8 mouse cellular contexts compared by ENCODE assay signal in the genomic region with DNA sequence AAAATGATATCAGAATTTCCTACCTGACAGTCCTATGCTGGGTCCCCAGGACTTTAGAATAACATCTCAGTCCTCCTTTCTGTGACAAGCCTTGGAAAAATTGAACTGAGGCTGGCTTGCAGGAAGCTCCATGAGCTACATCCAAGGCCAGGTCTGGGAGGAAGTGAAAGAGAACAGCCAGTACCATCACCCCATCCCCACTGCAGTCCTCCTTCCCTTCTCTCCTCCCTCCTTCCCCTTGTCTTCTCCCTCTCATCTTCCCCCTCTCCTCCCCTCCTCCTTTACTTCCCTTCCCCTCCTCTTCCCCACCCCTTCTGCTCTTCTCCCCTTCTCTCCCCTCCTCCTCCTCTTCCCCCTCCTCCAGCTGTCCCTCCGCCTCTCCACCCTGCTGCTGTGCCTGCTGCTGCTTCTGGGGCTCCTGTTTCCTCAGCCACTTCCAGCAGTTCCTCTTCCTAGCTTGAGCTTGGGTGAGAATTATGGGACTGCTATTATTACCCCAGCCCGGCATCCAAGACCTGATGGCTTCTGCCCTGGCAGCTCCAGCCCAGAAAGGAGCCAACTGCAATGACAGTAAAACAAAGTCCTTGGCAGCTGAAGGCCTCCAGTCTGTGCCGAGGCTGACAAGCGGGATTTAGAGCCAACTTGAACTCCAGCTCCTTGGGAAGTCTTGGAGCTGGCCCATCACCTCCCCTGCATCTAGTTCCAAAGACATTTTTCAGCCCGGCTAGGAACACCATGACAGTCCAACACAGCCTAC.
DNase-seq lines count a peak whose midpoint lies in the region; ATAC-seq lines count a peak whose summit lies in the region.

No protein-coding gene starts in this region.

- H3K9ac ChIP-seq in kidney, embryonic 14.5 days (ENCODE audit: low read depth, low read length), result no peak overlapping the region

- peak; percentile 88 for DNase-seq in adipocyte (ENCODE audit: low spot score)
- DNase-seq in adrenal gland, postnatal 10 days, result peak; percentile 75
- peak; percentile 29 to 47 for DNase-seq in frontal cortex, postnatal 10 days (ENCODE audit: low spot score in 2 of 2)
- no peak for DNase-seq in limb, embryonic 10.5 days (ENCODE audit: low spot score)
- DNase-seq in right cerebral cortex, postnatal 25 days, result peak; percentile 17
- DNase-seq in embryo, embryonic 9.5 days (ENCODE audit: extremely low spot score), result no peak
- no peak for DNase-seq in thymus, adult 18-20 months

- WGBS in kidney, embryonic 14.5 days, result 30% methylated on average over 5 of the region's 5 CpGs
- WGBS in limb, embryonic 10.5 days, result 58% methylated on average over 5 of the region's 5 CpGs

- H3K27me3 ChIP-seq in kidney, embryonic 14.5 days (ENCODE audit: control insufficient read depth, insufficient read depth, low read length), result no peaks in the 10 kb centered on the region
- 0 out of 2 replicates have a peak, but pooled peaks cover 10% of the 10 kb centered on the region for H3K27me3 ChIP-seq in limb, embryonic 10.5 days (ENCODE audit: low read depth, poor library complexity, severe bottlenecking)

- peaks cover 3% of the 10 kb centered on the region; the same call in 1 of the 2 replicates for H3K4me1 ChIP-seq in kidney, embryonic 14.5 days (ENCODE audit: control insufficient read depth, insufficient read depth, low read length)
- H3K4me1 ChIP-seq in limb, embryonic 10.5 days, result peaks cover 26% of the 10 kb centered on the region

- no peaks in the 10 kb centered on the region for H3K36me3 ChIP-seq in kidney, embryonic 14.5 days (ENCODE audit: control insufficient read depth, insufficient read depth, low read length)
- no peaks in the 10 kb centered on the region for H3K36me3 ChIP-seq in limb, embryonic 10.5 days

- no peak overlapping the region for H3K27ac ChIP-seq in kidney, embryonic 14.5 days (ENCODE audit: low read depth, low read length)
- H3K27ac ChIP-seq in limb, embryonic 10.5 days, result 0 out of 2 replicates have a peak overlapping the region, but pooled peaks have one; percentile 1

- H3K4me2 ChIP-seq in kidney, embryonic 14.5 days (replicated peaks; ENCODE audit: low read depth, low read length), result no peak overlapping the region

- H3K9me3 ChIP-seq in kidney, embryonic 14.5 days (ENCODE audit: control insufficient read depth, low read length), result peaks cover 8% of the 10 kb centered on the region
- H3K9me3 ChIP-seq in limb, embryonic 10.5 days (replicated peaks), result no peaks in the 10 kb centered on the region

- no peak overlapping the region for H3K4me3 ChIP-seq in kidney, embryonic 14.5 days (ENCODE audit: low read length)
- H3K4me3 ChIP-seq in limb, embryonic 10.5 days, result no peak overlapping the region

- ATAC-seq in kidney, embryonic 14.5 days (ENCODE audit: low FRiP score, low TSS enrichment), result peak; percentile 65; the same call in 1 of the 2 replicates

Comparison
In these comparisons a context has a peak if more than half of its experiments do, and no peak if none do; other contexts are left out.
1. DNase-seq: peak in adipocyte (single experiment), adrenal gland, postnatal 10 days (single experiment), frontal cortex, postnatal 10 days (2 of 2) and right cerebral cortex, postnatal 25 days (single experiment); none in limb, embryonic 10.5 days (single experiment), embryo, embryonic 9.5 days (single experiment) and thymus, adult 18-20 months (0 of 2).